Mouse (Mus musculus) ES-E14 (cell line): Measurements from ENCODE around the gene Snx3. TPM values are rescaled to one million over a fixed set of nuclear protein-coding genes. Genes with fewer than 3 reads are reported as not detected.

ENCODE experiments used
- DNase-seq: peaks from one replicate; pipeline ENCODE4 v3.0.0-alpha.2; 2013; ENCODE audit warnings: low read depth, low spot score
- H3K27ac ChIP-seq: 2 replicates; pipeline ENCODE4 v1.5.1; 2012; ENCODE audit warnings: low read depth, mild to moderate bottlenecking, low read length, moderate library complexity, mixed read lengths; ENCODE audit not compliant: poor library complexity, insufficient read depth, severe bottlenecking
- H3K36me3 ChIP-seq: 2 replicates; pipeline ENCODE4 v1.6.1; 2012; ENCODE audit warnings: mild to moderate bottlenecking, low read length, moderate library complexity, mixed read lengths; ENCODE audit not compliant: control insufficient read depth, poor library complexity, insufficient read depth, severe bottlenecking
- H3K4me1 ChIP-seq, 2 experiments: fragments of 150-350 bp in 1 of 2; sonication (generic) in 1 of 2; 2 replicates each; pipeline ENCODE4 v1.6.1; 2012; ENCODE audit warnings: low read length in 2 of 2, mild to moderate bottlenecking in 1 of 2, mixed read lengths in 1 of 2; ENCODE audit not compliant: control insufficient read depth in 2 of 2, insufficient read depth in 2 of 2, poor library complexity in 1 of 2
- H3K4me3 ChIP-seq, 2 experiments: fragments of 150-350 bp in 1 of 2; sonication (generic) in 1 of 2; 2 replicates each; pipeline ENCODE4 v1.5.1; 2012; ENCODE audit warnings: low read length in 2 of 2, low read depth in 1 of 2, mild to moderate bottlenecking in 1 of 2, mixed read lengths in 1 of 2; ENCODE audit not compliant: insufficient read depth in 1 of 2, poor library complexity in 1 of 2, severe bottlenecking in 1 of 2
- H3K9ac ChIP-seq: 2 replicates; pipeline ENCODE4 v1.6.1; 2012; ENCODE audit warnings: low read depth, mild to moderate bottlenecking, low read length, mixed read lengths; ENCODE audit not compliant: poor library complexity, insufficient read depth, severe bottlenecking
- H3K9me3 ChIP-seq: fragments of 150-350 bp; sonication (generic); 2 replicates; pipeline ENCODE4 v1.6.1; 2012; ENCODE audit warnings: low read depth, mild to moderate bottlenecking, low read length; ENCODE audit not compliant: control insufficient read depth, insufficient read depth
- CHD2 ChIP-seq: IDR thresholded peaks from 2 replicates; pipeline ENCODE4 v1.6.1; 2014; ENCODE audit warnings: mild to moderate bottlenecking, low read depth, low read length, inconsistent platforms
- HCFC1 ChIP-seq: IDR thresholded peaks from 2 replicates; pipeline ENCODE4 v1.6.1; 2012; ENCODE audit warnings: low read length, inconsistent platforms, borderline replicate concordance; ENCODE audit not compliant: insufficient read depth
- MAFK ChIP-seq: IDR thresholded peaks from 2 replicates; pipeline ENCODE4 v1.6.1; 2014; ENCODE audit warnings: mild to moderate bottlenecking, low read depth, low read length, inconsistent platforms; ENCODE audit not compliant: insufficient read depth
- ZC3H11A ChIP-seq: IDR thresholded peaks from 2 replicates; pipeline ENCODE4 v1.6.1; 2012; ENCODE audit warnings: low read depth, mild to moderate bottlenecking, inconsistent platforms, low read length, borderline replicate concordance
- ZNF384 ChIP-seq: IDR thresholded peaks from 2 replicates; pipeline ENCODE4 v1.6.1; 2012; ENCODE audit warnings: low read depth, low read length, inconsistent platforms
- in situ Hi-C, 2 experiments: fragments of 600-800 bp; cut with MboI; formaldehyde crosslinking; loops; one replicate each; pipeline ENCODE4 v1.15.1; 2025; ENCODE audit warnings: low sequenced_read_pairs in 2 of 2, inconsistent platforms in 1 of 2; ENCODE audit not compliant: unreplicated experiment in 2 of 2
- total RNA-seq: library from RNA; depleted of rRNA; stranded (reverse); fragments of 300-350 nt; gene quantifications from 2 replicates; pipeline ENCODE4 v1.2.3, GENCODE M21; 2012

The Snx3 gene
- total RNA-seq, 1 experiment, result 82.9 TPM

DNA sequence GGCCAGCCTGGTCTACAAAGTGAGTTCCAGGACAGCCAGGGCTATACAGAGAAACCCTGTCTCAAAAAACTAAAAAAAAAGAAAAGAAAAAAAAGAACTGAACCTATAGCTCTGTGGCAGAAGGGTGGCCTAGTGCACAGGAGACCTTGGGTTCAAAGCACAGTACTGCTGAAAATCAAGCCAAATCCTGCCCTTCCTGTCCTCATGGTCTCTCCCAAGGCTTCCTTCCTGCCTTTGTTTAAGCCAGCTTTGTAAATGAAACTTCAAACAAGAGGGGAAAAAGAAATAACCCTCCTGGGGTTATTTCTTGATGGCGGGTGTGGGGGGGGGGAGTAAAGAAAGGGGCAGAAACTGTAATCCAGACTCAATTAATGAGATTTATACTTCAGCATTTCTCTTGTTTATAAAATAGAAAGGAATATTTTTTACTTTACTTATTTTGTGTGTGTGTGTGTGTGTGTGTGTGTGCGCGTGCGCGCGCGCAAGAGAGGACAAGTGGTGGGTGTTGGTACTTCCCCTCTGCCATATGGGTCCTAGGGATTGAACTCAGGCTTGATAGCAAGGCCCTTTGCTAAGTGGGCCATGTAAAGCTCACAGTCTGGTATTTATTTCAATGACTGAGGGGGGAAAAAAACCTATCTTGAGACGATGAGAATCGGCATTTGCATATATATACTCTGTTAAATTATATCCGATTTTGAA is 24.9 kb upstream of the Snx3 start:
- in situ Hi-C loops, result no loop called here
- no peak overlapping the region; the same call in 1 of the 2 replicates for H3K27ac ChIP-seq
- H3K36me3 ChIP-seq, result no peaks in the 10 kb centered on the region
- peaks cover 5 to 13% of the 10 kb centered on the region in 2 experiments for H3K4me1 ChIP-seq
- H3K9ac ChIP-seq, result no peak overlapping the region; the same call in 1 of the 2 replicates
- H3K9me3 ChIP-seq, result no peaks in the 10 kb centered on the region
- TF ChIP-seq HCFC1 (no peak), ZC3H11A (no peak), ZNF384 (no peak), CHD2 (no peak), MAFK (no peak)
- H3K4me3 ChIP-seq, result peak overlapping the region in 1 of 2 experiments; percentile 91; a peak in 1 of 4 replicates
- no peak for DNase-seq

DNA sequence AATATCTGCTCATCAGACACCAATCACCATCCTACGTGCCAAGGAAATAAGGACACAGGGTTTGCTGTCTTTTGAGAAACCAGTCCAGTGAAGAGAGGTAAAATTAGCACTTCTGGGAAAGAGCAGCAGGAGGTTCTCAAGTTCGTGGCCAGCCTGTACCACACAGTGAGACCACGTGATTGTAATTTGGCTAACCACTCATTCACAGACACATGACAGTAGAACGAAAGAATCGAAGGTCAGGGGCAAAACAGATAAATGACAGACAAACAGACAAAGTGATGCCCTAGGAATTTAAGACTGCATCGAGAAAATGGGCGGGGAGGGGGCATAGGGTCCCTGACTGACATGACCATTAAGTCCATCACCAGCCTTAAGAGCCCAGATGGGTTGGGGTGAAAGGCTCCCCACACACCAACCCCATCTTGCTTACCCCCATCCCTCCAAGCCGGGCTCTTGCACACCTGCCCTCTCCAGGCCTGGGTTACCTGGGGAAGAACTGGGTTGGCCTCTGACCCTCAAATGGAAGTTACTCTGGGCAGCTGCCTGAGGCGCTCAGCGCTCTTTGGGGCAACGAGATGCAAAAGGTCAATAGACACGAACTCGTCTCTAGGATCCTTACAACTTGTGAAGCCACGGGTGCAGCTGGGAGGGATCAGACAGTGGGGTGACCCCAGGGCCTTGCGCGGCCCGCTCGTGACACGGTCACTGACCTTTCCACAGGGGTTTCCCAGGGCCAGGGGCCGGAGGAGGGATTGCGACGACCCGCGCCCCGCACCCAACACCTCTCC is 24.1 kb upstream of the Snx3 start:
- no peaks in the 10 kb centered on the region for H3K36me3 ChIP-seq
- peaks cover 5 to 13% of the 10 kb centered on the region in 2 experiments for H3K4me1 ChIP-seq
- peak overlapping the region; percentile 78 for H3K9ac ChIP-seq
- peak overlapping the region; percentile 74 to 91 for H3K4me3 ChIP-seq
- peak overlapping the region; percentile 61 for H3K27ac ChIP-seq
- H3K9me3 ChIP-seq, result no peaks in the 10 kb centered on the region
- TF ChIP-seq ZC3H11A, result no peak
- no peak for TF ChIP-seq CHD2
- no peak for TF ChIP-seq MAFK
- TF ChIP-seq HCFC1, result no peak
- no peak for TF ChIP-seq ZNF384
- in situ Hi-C loops, result no loop called here
- DNase-seq, result no peak

DNA sequence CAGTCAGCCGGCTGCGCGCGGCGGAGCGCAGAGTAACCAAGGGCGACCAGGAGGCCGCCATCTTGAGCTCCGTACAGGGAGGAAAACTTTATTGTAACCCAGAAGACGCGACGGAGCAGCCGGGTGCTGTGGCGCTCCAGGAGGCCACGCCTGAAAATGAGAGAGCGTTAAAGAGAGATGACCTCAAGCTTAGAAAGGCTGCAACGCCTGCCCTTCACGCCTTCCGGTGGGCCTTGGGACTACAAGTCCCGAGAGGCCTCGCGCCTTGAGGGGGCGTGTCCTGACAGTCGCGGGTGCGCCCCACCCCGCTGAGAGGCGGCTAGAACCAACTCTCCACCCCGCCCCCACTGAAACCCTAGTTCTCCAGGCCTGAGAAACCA is 23.5 kb upstream of the Snx3 start, which contains the start of gene Afg1l:
Gene Afg1l, minus strand, starts transcription at position 225 of the 380 bp plus-strand sequence.
- in situ Hi-C loops, result no loop called here
- Histone ChIP-seq H3K9me3 (no peaks in the 10 kb centered on the region), H3K4me3 (peak within 1 kb of the TSS; percentile 74 to 91), H3K27ac (peak within 1 kb of the TSS; percentile 61), H3K36me3 (no peaks in the 10 kb centered on the region), H3K4me1 (peaks cover 5 to 13% of the 10 kb centered on the region in 2 experiments), H3K9ac (peak within 1 kb of the TSS; percentile 78)
- TF ChIP-seq ZNF384 (peak; percentile 62; the same call in 1 of the 2 replicates), CHD2 (no peak), ZC3H11A (no peak), HCFC1 (peak; percentile 94), MAFK (no peak)
- DNase-seq, result peak; percentile 91

DNA sequence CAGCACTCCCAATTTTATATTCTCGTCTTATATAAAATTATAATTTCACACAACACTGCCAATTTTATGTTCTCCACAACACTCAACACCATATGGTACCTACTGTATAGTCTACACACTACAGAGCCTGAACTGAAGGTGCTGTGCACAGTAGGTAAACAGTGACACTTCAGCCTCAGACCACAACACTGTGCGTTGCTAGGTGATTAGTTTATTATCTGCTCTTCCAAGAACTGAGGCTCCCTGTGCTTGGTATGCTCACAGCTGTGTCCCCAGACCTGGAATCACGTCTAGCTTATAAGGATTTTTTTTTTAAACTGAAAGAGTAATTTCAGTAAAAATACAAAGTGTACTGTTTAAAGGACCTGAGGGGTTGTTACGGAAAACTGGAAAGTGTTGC is 21.1 kb upstream of the Snx3 start:
- no peak overlapping the region for H3K9ac ChIP-seq
- H3K36me3 ChIP-seq, result no peaks in the 10 kb centered on the region
- in situ Hi-C loops, result no loop called here
- no peaks in the 10 kb centered on the region for H3K9me3 ChIP-seq
- no peak for DNase-seq
- TF ChIP-seq MAFK (no peak), ZC3H11A (no peak), ZNF384 (no peak), CHD2 (no peak), HCFC1 (no peak)
- no peak overlapping the region for H3K27ac ChIP-seq
- H3K4me1 ChIP-seq, result peaks cover 3 to 15% of the 10 kb centered on the region in 2 experiments; a peak in 3 of 4 replicates
- H3K4me3 ChIP-seq, result no peak overlapping the region
